Mouse (Mus musculus) megakaryocyte, adult 5-6 weeks (primary cell): ENCODE results near the gene 1700122O11Rik. TPM values are rescaled to one million over a fixed set of nuclear protein-coding genes. Genes with fewer than 3 reads are reported as not detected.
A peak's percentile ranks its signal among the peaks of the same experiment; 100 is the strongest.

Experiments used
- ATAC-seq: 2 replicates; pipeline ENCODE4 v1.8.0; 2016; ENCODE audit warnings: mild to moderate bottlenecking, inconsistent platforms; ENCODE audit not compliant: poor library complexity, severe bottlenecking
- total RNA-seq, 2 experiments: library from RNA; stranded (forward) in 1 of 2; stranded (reverse) in 1 of 2; fragments of 153-499, 151-499 nt in 1 of 2; fragments of 221-1000, 200-1000 nt in 1 of 2; gene quantifications; 2 replicates each; pipeline versions ENCODE4 v1.2.3 to v1.2.4; 2015 to 2017

The 1700122O11Rik gene
- not detected in 2 replicates for total RNA-seq (2015)
- not detected in 2 replicates for total RNA-seq (2017)

DNA sequence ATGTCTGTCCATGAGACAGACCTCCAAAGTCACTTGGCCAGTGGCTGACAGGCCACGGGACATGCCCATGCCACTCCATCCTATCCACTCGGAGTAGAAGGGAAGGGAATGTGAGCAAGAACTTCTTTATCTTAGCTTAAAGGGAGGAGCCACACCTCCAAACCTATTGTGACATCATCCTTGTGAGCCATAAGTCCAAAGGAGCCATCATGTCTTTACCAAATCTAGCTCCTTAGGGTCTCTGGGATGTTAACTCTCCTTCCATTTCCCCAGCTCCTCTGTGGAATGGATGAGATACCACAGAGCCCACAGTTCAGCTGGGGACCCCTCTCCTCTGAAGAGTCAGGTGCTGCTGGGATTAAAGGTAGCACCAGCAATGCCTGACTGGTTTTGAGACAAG is at the start of gene 1700122O11Rik:
1700122O11Rik (minus strand) TSS at position 101 of the 400 bp plus-strand sequence.
- ATAC-seq = no peak

DNA sequence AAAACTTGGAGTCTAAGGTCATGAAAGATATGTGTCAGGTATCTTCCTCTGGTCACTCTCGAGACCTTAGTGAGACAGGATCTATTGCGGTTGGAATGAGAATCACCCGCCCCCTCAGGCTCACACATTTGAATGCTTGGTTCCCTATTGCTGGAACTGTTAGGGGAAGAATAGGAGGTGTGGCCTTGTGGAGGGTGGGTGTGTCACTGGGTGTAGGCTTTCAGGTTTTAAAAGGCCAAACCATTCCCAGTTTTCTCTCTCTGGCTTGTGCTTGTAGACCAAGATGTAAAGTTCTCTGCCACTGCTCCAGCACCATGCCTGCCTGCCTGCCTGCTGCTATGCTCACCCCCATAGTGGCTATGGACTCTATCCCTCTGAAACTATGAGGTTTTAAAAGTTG is 42.5 kb upstream of the 1700122O11Rik start:
- no peak for ATAC-seq

DNA sequence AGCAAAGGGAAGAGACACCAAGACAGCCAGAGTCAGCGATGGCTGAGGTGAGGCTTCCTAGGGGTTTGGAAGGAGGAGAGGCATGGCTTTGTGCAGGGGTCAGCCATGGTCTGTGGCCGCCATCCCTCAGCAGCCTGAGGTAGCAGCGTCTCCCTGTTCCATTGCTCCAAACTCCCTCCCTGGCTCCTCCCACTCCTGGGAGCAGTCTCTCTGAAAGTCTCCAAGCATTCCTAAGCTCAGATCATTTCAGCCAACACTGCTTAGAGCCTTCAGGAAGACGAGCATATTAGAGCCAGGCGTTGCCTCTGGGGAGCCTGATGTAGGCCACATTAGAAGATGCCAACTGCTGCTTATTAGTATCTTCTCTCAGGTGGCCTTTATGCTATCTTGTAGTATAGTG is 29.6 kb upstream of the 1700122O11Rik start:
- ATAC-seq = no peak

DNA sequence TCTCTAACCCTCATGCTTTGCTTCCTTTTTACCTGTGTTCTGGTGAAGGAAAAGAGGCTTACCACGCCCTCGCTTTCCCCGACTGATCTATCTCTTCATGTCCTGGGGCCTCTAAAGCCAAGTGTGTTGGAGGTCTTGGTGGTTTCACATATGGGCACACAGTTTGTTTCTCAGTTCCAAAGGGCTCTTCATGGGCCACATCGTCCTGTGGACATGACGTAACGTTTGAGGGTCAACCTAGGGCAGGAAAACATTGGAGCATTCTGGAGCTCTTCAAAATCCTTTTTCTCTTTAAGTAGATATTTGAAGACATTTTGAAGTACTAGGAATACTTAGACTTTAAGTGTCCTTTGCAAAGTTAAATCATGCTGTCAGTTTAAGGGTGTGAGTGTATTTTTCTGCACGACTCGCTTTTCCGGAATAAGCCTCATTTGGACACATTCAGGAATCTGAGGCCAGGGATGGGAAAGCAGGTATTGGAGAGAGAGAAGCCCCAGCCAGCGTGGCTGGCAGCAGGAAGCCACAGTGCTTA is 29.1 kb upstream of the 1700122O11Rik start:
- ATAC-seq = no peak

DNA sequence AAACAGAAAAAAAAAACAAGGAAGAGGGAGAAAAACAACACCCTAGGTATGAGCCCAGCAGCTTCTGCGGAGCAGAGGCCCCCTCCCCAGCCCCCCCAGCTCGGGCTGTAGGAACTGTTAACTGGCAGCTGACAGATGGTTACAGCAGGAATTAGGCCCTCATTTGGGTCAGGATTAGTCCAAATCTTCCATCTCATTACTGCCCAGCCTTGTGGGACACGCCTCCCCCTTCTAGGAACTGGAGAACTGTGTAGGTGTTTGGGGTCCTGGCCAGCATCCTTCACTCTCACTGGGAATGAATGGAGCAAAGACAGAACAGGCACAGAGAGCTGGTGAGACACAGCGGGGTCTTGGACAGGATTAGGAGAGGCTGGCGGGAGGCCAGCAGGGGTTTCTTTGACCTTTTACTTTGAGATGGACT is 27.0 kb upstream of the 1700122O11Rik start:
- no peak for ATAC-seq

DNA sequence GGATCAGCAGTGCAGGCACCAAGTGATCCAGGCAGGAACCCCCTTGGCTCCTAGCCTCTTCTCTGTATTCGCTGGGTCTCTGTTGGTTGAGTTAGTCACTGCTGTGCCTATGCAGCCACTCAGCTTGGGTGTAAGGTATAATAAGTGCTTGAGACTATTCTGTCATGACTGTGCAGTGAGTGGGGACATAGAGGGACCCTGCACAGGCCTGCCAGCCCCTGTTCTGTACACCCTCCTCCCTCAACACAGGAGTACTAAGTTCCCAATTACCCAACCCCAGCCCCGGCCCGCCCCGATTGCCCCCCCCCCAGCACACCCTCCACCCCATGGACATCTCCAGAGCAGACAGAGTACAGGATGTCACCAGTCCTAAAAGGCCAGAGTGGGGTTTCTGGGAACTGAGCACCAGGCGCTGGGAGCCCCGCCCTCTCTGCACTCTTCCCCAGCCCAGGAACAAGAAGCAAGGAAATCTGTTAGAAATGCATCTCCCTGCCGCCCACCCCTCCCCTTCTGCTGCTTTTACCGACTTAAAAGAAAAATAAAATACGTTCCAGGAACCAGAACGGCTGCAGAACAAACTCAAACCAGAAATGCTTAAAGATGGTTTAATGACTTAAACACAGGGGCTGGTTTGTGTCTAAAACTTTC is 26.2 kb upstream of the 1700122O11Rik start:
- no peak for ATAC-seq

DNA sequence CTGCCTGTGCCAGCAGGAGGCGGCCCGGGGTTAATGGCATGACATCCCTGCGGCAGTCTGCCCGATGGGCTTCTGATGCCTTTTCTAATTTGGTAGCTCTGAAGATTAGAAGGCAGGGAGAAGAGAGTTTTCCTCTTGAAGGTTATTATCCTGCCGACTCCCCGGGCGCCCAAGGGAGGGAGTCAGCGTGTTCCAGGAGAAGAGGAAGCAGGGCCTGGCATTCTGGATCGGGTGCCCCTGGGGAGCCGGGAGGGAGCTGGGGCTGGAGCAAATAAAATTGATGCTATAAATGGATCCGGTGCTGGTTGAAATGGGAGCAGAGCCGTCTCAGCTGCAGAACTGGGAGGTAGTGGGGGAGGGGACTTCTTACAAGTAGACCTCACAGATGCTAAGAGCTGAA is 19.3 kb upstream of the 1700122O11Rik start:
- ATAC-seq = no peak

DNA sequence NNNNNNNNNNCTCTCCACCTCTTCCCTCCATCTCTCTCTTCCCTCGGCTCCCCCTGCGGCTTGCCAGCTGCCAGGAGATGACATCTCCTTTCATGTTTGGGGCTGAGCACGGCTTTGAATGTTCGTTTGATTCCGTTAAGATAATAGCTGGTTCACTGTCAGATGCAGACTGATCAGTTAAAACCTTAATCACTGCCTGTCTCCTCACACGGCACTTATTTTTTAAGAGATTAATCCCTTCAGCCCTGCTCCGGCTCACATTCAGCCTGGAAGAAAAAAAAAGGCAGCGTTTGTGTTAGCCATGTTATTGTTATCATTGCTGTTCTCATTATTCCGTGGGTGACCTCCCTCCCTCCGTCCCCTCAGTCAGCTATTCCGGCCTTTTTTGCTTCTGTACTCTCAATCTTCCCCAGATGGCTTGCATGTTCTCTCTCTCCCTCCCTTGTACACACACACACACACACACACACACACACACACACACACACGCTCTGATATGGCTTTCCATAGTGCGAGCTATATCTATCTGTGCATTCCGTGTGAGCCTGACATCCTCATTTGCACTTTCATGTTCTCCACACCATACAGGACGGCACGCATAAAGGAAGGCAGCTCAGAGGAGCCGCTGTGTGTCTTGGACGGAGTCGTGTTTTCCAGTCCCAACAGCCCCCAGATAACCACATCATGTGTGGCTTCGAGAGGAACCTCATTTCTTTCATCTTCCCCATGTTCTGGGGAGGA is 17.2 kb upstream of the 1700122O11Rik start:
- ATAC-seq = no peak

DNA sequence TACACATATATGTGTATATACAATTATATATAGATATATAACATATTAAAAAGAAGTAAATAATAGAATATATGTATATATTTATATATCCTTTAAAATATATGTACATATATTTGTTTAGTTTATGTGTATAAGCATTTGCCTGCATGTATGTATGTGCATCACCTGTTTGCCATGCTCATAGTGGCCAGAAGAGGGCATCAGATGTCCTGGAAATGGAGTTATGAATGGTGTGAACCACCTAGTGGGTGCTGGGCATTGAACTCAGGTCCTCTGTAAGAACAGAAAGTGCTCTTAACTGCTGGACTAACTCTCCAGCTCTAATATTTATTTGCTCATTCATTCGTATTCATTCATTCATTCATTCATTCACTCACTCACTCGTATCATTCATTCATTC is 15.6 kb upstream of the 1700122O11Rik start:
- ATAC-seq = no peak

DNA sequence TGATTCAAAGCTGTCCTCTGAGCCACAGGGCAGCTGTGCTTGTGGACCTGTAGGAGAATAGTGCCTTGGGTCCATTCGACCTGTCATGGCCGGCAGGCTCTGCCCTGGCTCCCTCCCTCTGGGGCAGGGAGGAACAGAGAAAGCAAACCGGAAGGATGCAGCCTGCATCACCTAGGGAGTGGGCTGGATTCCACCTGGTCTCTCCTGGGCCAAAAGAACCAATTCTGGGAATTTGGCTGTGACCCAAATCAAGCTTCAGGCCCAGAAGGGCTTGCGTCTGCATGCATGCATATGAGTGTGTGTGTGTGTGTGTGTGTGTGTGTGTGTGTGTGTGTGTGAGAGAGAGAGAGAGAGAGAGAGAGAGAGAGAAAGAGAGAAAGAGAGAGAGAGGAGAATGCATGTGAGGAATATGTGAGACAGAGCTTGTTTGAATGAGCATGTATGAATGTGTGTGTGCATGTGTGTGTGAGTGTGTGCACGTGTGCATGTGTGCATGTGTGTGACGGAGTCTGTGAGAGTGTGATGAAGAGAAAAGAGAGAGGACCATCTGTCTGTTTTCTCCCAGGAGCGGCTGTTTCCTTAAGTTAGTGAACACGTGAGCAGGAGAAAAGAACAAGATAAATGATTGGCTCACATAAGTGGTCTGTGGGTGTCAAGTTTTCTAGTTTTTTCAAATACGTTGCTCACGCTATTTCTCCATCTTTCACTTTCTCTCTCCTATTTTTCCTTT is 14.4 kb upstream of the 1700122O11Rik start:
- ATAC-seq = no peak

DNA sequence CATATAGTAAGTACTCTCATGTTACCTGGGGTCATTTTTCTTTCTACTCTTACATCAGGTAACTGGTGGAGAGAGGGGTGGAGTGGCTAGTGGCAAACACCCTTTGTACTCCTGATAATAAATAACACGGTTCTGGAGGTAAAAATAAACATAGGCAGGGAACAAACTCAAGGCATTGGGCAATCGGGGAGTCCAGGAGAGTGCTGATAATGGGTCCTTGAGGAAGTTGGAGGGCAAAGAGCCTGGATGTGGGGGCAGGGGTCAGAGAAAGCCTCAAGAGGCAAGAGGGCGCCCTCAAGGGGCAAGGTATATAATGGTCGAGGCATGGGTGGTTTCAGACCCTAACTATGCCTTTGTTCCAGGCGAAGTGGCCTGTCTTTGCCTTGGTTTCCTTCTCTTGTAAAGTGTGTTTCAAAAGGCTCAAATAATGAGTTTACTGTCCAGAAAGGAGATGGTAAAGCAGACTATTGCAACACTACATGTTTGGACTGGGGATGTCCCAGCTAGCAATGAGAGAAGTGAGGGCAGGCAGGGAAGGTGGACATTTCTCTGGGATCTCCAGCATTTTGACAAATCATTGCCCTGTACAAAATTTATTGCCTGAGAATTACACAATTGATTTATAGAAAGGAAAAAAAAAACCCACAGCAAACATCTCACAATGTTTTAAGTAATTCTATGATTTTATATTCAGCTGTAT is 13.7 kb upstream of the 1700122O11Rik start:
- ATAC-seq = no peak

DNA sequence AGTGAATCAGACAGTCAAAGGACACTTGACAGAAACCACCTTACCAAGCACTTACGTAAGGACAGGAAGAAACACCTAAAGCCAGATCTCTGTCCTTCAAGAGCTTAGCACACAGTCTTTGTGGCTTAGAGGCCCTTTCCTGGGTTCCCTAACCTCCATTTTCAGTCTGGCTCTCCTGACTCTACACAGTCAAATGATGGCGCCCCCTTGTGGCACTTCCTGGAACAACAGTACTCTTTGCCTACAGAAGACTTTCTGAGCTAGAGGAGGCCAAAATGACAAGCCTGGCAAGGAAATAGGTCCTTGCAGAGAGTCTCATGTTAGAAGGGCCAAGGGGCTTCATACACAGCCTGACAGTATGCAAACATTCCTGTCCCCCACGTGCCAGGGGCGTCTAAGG is 7.5 kb upstream of the 1700122O11Rik start:
- peak; percentile 30; the same call in 1 of the 2 replicates for ATAC-seq

DNA sequence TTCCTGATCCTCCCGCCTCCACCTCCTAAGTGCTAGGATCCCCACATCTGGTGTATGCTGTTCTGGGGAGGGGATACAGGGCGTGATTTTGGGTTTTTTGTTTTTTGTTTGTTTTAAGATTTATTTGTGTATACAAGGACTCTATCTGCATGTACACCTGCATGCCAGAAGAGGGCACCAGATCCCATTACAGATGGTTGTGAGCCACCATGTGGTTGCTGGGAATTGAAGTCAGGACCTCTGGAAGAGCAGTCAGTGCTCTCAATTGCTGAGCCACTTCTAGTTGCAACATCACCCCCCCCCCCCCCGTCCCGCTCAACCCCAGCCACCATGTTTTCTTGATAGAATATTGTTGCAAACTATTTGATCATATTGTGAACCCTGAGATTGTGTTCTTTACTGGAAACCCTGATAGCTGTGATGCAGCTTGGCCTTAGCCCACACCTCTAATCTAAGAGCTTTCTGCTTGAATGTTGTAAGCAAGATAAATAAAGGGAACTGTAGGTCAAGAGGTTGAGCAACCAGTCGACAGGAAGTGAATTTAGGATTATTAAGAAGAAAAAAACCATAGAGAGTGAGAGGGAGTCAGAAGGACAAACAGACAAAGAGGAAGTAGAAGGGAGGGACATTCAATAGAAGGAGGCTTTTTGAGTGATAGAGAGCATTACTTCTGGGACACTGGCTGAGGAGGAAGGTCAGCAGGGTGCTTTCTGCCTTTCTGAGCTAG is 5.2 kb upstream of the 1700122O11Rik start:
- peak; percentile 70 for ATAC-seq

DNA sequence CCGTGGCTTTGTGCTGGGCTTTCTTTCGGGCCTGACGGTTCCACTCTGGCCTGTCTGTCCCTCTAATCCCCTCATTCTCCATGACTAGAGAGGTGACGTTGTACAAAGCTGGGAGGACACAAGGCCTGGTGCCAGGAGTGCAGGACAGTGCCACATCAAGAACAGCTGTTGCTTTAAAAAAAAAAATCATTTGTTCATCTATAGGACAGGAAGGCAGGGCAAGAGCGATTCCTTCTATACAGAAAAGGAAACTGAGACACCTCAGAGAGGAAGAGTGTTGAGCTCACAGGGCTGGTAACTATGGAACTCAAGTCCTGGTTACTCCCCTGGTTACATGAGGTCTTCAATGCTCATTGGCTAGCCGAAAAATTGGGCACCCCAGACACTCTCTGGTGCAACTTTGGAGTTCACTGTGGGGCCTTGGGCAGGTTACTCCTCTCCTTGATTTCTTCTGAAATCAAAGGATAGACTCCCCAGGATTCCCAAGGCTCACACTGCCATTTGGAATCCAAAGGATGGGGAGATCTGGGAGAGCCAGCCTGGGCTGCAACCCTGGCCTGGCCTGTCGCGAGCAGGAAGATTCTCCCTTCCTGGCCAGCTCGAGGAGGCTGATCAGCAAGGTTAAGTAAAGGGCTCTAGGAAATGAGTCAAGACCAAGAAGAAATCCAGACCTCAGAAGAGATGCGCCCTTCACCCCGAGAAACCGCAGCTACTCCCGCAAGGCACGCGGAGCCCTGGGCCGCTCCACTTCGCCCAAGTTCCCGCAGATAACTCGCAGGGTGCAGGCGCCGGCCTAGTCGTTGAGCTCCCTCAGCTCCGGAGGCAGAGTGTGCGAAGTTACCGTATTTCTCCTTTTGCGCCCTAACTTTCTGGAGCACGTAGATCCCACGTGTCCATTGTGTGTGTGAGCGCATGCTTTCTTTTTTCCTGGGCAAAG is 3.5 kb upstream of the 1700122O11Rik start:
- ATAC-seq = peak; percentile 29; the same call in 1 of the 2 replicates

DNA sequence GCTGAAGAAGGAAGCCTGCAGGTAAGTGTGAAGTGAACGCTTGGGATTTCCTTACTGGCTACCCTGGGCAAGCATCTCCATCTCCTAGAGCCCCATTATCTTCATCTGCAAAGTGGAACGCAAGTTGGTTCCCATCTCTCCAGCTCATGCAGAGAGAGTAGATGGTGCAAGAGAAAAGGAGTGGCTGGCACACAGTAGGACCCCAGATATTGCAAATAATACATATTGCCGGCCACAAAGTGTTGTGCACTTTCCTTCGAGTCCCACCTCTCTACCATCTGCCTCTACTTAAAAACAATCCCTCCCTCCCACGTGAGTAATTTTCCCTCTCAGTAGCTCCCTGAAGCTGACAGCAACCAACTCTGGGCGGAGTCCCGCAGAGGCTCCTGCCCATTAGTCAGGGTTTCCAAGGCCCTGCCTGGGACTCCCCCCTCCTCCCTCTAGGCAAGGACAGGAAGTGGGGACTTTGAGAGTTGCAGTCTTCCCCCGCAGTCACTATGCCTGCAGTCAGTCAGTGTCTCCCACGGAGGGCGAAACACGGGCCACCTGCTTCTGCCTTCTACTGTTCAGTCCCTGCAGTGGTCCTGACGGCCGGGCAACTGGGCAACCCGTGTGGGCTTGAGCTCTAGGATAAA is 1.3 kb upstream of the 1700122O11Rik start:
- peak; percentile 65 for ATAC-seq

DNA sequence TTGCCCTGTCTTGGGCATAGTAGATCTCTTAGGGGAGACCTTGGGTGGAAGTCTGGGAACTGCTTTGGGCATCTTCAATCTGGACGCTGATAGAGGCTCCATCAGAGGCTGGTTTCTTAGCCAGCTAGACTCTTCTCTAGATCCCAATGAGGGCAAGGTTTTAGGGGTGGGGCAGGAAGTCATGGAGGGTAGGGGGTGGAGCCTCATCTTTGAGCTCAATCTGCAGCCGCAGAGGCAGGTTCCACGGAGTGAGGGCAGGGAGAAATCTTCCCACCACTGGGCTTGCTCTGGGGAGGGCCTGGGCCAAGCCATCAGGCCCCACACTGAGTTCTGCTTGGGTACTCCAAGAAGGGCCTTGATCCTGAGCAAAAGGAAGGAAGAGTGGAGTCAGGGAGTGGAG is 1.2 kb downstream of the 1700122O11Rik start:
- no peak for ATAC-seq

DNA sequence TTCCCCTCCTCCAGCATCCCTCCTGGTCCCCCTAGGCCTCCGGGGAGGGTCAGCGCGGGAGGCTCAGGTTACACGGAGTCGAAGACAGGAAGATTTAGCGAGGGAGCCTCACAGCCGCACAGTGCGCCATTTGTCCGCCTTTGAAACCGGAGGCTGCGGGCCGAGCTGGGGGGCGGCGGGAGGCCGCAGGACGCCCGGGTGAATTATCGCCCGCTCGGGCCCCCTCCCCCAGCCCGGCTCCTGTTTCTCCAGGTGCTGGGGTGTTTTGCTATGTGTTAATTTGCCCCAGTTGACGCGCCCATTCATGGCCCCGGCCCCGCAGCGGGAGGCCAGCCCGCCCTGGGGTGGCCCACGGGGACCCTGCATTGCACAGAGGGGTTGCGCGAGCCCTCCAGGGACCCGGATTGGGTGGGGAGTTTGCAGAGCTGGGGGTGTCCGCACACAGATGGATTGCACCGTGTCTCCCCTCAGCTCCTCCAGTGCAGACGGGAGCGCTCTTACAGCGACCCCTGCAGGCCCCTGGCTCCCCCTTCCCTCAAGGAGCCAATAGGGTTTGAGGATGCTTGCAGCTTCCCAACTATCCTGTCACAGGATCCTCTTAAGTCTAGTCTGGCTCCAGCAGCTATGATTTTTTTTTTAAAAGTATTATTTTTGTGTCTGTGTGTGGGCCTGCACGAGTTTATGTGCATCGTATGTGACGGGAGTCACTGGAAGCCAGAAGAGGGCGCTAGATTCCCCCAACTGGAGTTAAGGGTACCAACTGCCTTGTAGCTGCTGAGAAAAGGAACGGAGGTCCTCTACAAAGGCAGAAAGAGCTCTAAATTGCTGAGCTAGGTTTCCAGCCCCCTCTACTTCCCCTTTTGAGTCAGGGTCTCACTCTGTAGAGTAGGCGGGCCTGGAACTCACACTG is 6.3 kb downstream of the 1700122O11Rik start:
- no peak for ATAC-seq

DNA sequence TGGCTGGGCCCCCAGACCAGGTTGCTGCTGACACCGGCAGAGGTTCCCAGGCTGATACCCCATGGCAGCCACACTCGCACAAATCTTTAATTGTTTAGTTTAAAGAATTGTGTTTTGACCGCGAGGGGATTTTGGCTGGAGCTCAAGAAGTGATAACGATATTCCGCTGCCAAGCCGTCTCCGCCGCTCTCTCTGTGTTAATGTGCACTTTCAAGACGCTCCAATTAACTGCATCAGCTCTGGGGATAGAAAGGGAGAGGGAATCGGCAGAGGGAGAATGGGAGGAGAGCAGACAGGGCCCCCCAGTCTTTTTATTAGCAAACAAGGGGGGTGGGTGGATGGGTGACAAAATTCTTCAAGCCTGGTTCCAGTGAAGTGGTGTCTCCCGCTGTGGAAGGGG is 8.9 kb downstream of the 1700122O11Rik start:
- no peak for ATAC-seq
